Mouse (Mus musculus) bone marrow macrophage, adult 2 months (primary cell): Measurements from ENCODE around the gene Scarb1.

Experiments
- CTCF ChIP-seq: IDR thresholded peaks from 2 replicates; pipeline ENCODE4 v1.5.1; 2012; ENCODE audit warnings: low read depth, mild to moderate bottlenecking, low read length, moderate library complexity
- POLR2A ChIP-seq: IDR thresholded peaks from 2 replicates; pipeline ENCODE4 v1.6.1; 2012; ENCODE audit warnings: mild to moderate bottlenecking, low read depth, low read length, borderline replicate concordance

DNA sequence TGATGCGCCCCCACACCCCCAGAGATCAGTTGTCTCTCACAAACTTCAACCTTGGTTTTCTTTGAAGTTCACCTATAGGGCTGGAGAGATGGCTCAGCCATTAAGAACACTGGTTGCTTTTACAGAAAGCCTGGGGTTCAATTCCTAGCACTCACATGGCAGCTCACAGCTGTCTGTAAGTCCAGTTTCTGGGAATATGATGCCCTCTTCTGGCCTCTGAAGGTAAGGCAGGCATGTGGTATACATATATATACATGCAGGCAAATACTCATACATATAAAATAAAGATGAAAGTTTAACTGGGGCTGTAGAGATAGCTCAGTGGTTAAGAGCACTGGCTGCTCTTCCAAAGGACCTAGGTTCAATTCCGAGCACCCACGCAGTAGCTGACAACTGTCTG lies 105.5 kb downstream of the Scarb1 start:
- no peak for TF ChIP-seq CTCF
- TF ChIP-seq POLR2A = no peak
